Mouse (Mus musculus): ENCODE data around the gene Ankrd34a. TPM values are rescaled to one million over a fixed set of nuclear protein-coding genes. Genes with fewer than 3 reads are reported as not detected.

Gene Ankrd34a
- total and polyA plus RNA-seq, 3 experiments: 0.04 to 0.11 TPM; not detected in 1

DNA sequence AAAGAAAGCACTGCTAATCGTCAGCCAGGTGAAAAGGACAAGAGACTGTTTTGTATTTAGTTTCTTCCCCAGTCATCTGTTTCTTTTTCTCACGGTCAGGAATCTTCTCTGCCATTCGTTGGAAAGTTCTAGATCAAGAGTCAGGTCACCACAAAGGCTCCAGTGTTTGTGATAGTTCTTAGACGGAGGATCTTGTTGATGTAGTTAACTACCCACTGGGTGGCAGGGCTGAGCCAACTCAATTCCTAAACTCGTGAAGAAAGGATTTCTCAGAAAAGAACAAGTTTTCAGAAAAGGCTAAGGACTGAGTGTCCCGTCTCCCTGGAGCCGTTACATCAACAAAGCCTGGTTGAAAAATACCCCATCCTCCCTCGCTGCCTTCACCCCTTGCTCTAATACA lies 45.2 kb upstream of the Ankrd34a start (continued):
- TF ChIP-seq BHLHE40 (IDR thresholded peaks at IDR 0.05; ENCODE audit: low read depth, low read length) (0 out of 2 replicates have a peak, but pooled peaks have one; percentile 24), RCOR1 (conservative IDR thresholded peaks at IDR 0.05; ENCODE audit: low read depth, low read length) (no peak), ELF1 (IDR thresholded peaks at IDR 0.05; ENCODE audit: low read depth, low read length) (0 out of 2 replicates have a peak, but pooled peaks have one; percentile 14), UBTF (IDR thresholded peaks at IDR 0.05; ENCODE audit: low read depth, low read length) (0 out of 2 replicates have a peak, but pooled peaks have one; percentile 41), CHD1 (IDR thresholded peaks at IDR 0.05; ENCODE audit: low read depth, low read length) (peak; percentile 53; the same call in 1 of the 2 replicates), NELFE (IDR thresholded peaks at IDR 0.05; ENCODE audit: low read depth, low read length) (0 out of 2 replicates have a peak, but pooled peaks have one; percentile 20), SMC3 (IDR thresholded peaks at IDR 0.05; ENCODE audit: low read depth, low read length) (peak; percentile 94), ETS1 (conservative IDR thresholded peaks at IDR 0.05; ENCODE audit: low read depth, low read length) (peak; percentile 27; the same call in 1 of the 2 replicates), PAX5 (IDR thresholded peaks at IDR 0.05; ENCODE audit: low read length) (no peak), MYC (IDR thresholded peaks at IDR 0.05; ENCODE audit: low read depth, low read length) (peak; percentile 51; the same call in 1 of the 2 replicates), TBP (conservative IDR thresholded peaks at IDR 0.05; ENCODE audit: low read depth, low read length) (0 out of 2 replicates have a peak, but pooled peaks have one; percentile 40)

DNA sequence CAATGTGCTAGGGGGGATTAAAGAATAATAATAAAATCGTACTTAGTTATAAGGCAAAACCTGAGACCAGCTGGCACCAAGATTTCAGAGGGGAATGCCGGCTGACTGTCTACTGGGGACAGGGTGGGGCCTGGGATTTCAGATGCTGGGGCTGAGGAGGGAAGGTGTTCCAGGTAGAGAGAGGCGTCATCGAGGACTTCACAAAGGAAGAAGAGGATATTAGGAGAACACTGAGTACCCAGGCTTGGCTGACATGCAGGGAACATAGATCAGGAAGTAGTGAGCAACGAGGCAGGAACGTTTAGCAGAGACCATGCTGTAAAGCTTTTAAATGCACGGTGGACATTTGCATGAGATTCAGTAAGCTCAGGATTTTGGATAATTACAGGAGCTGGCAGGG lies 44.5 kb upstream of the Ankrd34a start:
- Histone ChIP-seq H3K36me3 (replicated peaks in 1 of 2; ENCODE audit: control insufficient read depth in 1 of 2, insufficient read depth in 1 of 2, low read length in 1 of 2) (no peaks in the 10 kb centered on the region), H3K4me3 (replicated peaks in 1 of 3; ENCODE audit: low read depth in 2 of 3, low read length in 2 of 3, poor library complexity in 1 of 3) (no peak overlapping the region), H3K27me3 (replicated peaks) (no peaks in the 10 kb centered on the region), H3K79me2 (replicated peaks; ENCODE audit: control insufficient read depth, extremely low read depth, insufficient read depth, poor library complexity, severe bottlenecking) (no peaks in the 10 kb centered on the region), H3K27ac (ENCODE audit: insufficient read depth, low read depth) (no peak overlapping the region), H3K9ac (ENCODE audit: insufficient read depth, low read depth) (0 out of 2 replicates have a peak overlapping the region, but pooled peaks have one; percentile 25), H3K4me1 (ENCODE audit: control insufficient read depth in 1 of 2, insufficient read depth in 2 of 2) (peaks cover 15 to 53% of the 10 kb centered on the region in 2 experiments), H3K4me2 (ENCODE audit: insufficient read depth, low read depth, poor library complexity, severe bottlenecking) (no peak overlapping the region), H3K9me3 (replicated peaks; ENCODE audit: low read length) (no peaks in the 10 kb centered on the region)
- no peak for DNase-seq (ENCODE audit: extremely low read depth)
- in situ Hi-C loops (cut with MboI; ENCODE audit: low pct_ligation_motif_present, low pct_unique_long_range_greater_than_20kb, low sequenced_read_pairs): no loop called here
- dilution Hi-C loops (cut with MboI; ENCODE audit: extremely low pct_ligation_motif_present, extremely low pct_unique_long_range_greater_than_20kb, low sequenced_read_pairs): no loop called here
- TF ChIP-seq NRF1 (IDR thresholded peaks at IDR 0.05; ENCODE audit: low read depth, low read length) (no peak), ZMIZ1 (IDR thresholded peaks at IDR 0.05; ENCODE audit: low read depth, low read length) (no peak), MXI1 (IDR thresholded peaks at IDR 0.05; ENCODE audit: low read depth, low read length) (no peak), MEF2A (IDR thresholded peaks at IDR 0.05; ENCODE audit: borderline replicate concordance, low read depth, low read length) (no peak), RAD21 (IDR thresholded peaks at IDR 0.05; ENCODE audit: low read depth, low read length) (no peak), EP300 (IDR thresholded peaks at IDR 0.05; ENCODE audit: low read length) (no peak), TBP (conservative IDR thresholded peaks at IDR 0.05; ENCODE audit: low read depth, low read length) (no peak), HCFC1 (IDR thresholded peaks at IDR 0.05; ENCODE audit: low read depth, low read length) (no peak), CHD1 (IDR thresholded peaks at IDR 0.05; ENCODE audit: low read depth, low read length) (no peak), NELFE (IDR thresholded peaks at IDR 0.05; ENCODE audit: low read depth, low read length) (no peak), MAZ (IDR thresholded peaks at IDR 0.05; ENCODE audit: low read depth, low read length) (no peak), ZNF384 (IDR thresholded peaks at IDR 0.05; ENCODE audit: low read depth, low read length) (no peak), POLR2A (IDR thresholded peaks at IDR 0.05; ENCODE audit: low read depth, low read length) (no peak), ETS1 (conservative IDR thresholded peaks at IDR 0.05; ENCODE audit: low read depth, low read length) (no peak), GABPA (IDR thresholded peaks at IDR 0.05; ENCODE audit: insufficient replicate concordance, low read depth, low read length) (no peak)

All from CH12.LX (cell line).